8 mouse cellular contexts compared by ENCODE assay signal in genomic region chr8:109693146-109693900, GRCm38 (mm10). TPM values are rescaled to one million over a fixed set of nuclear protein-coding genes. Genes with fewer than 3 reads are reported as not detected.
DNase-seq lines count a peak whose midpoint lies in the region; ATAC-seq lines count a peak whose summit lies in the region.

Ist1 (minus strand) TSS chr8:109693260.

- H3K36me3 ChIP-seq in intestine, embryonic 14.5 days (ENCODE audit: control insufficient read depth, insufficient read depth, low read length) = no peaks in the 10 kb centered on the region

- ATAC-seq in intestine, embryonic 14.5 days (replicated peaks; ENCODE audit: low FRiP score, low TSS enrichment, low read depth) = peak; percentile 98

- H3K27ac ChIP-seq in intestine, embryonic 14.5 days (ENCODE audit: low read depth) = peak within 1 kb of the TSS; percentile 78

- H3K4me2 ChIP-seq in intestine, embryonic 14.5 days (ENCODE audit: low read length) = peak within 1 kb of the TSS; percentile 92

- intact Hi-C loops in left cerebral cortex, postnatal 14 days (cut with DNase I) = no loop called here

- peaks cover 13% of the 10 kb centered on the region for H3K4me1 ChIP-seq in intestine, embryonic 14.5 days (replicated peaks; ENCODE audit: control insufficient read depth, insufficient read depth, low read length)

- DNase-seq in adrenal gland, adult 18-20 months (ENCODE audit: low spot score in 2 of 2) = peak; percentile 97
- DNase-seq in embryo, embryonic 11 days = peak; percentile 100
- peak; percentile 97 for DNase-seq in gastrocnemius, postnatal 25 days
- peak; percentile 99 for DNase-seq in intestine, embryonic 14.5 days (ENCODE audit: low spot score)
- DNase-seq in left cerebral cortex, postnatal 14 days (ENCODE audit: low spot score in 2 of 2) = peak; percentile 98 to 99
- DNase-seq in mesoderm, embryonic 11.5 days (ENCODE audit: low read depth, low spot score) = peak; percentile 100
- DNase-seq in right cerebral cortex, postnatal 36 days (ENCODE audit: low spot score in 2 of 2) = peak; percentile 95 to 96
- peak; percentile 97 for DNase-seq in yolk sac, embryonic 10.5 days (ENCODE audit: low spot score)

- under 1% methylated on average over 57 of the region's 57 CpGs for WGBS in intestine, embryonic 14.5 days

- no peaks in the 10 kb centered on the region for H3K9me3 ChIP-seq in intestine, embryonic 14.5 days (ENCODE audit: control insufficient read depth, low read length)

- peak within 1 kb of the TSS; percentile 81 for H3K4me3 ChIP-seq in intestine, embryonic 14.5 days (ENCODE audit: low read depth, low read length)

- H3K9ac ChIP-seq in intestine, embryonic 14.5 days (ENCODE audit: low read length) = peak within 1 kb of the TSS; percentile 87

- no peaks in the 10 kb centered on the region for H3K27me3 ChIP-seq in intestine, embryonic 14.5 days (replicated peaks; ENCODE audit: control insufficient read depth, insufficient read depth, low read length)

RNA-seq across cellular contexts. Expression of gene Ist1, which starts in this region (rescaled TPM):
- total RNA-seq in adrenal gland, adult 18-20 months (2021) = 10 to 100 TPM; 96.5 to 99.1 TPM
- total RNA-seq in gastrocnemius, postnatal 25 days (2021) = 10 to 100 TPM; 26.5 to 26.7 TPM
- polyA plus RNA-seq in intestine, embryonic 14.5 days (2014; fragmentation: Nextera tagmentation; extraction: Ambion mirVana) = 140 and 152 TPM in 2 replicates
- total RNA-seq in left cerebral cortex, postnatal 14 days (2021) = 10 to 100 TPM; 75.4 to 77.3 TPM

Comparison
In these comparisons a context has a peak if more than half of its experiments do, and no peak if none do; other contexts are left out.
1. Peak in every context shown above with its lines: DNase-seq, ATAC-seq, H3K4me3 ChIP-seq and H3K27ac ChIP-seq.